Mouse (Mus musculus): ENCODE measurements around the gene Cx3cr1. TPM values are rescaled to one million over a fixed set of nuclear protein-coding genes. Genes with fewer than 3 reads are reported as not detected.
A peak's percentile ranks its signal among the peaks of the same experiment; 100 is the strongest.

Cx3cr1 gene
- polyA plus RNA-seq, 1 experiment from 2014 or later = 3.5 TPM

DNA sequence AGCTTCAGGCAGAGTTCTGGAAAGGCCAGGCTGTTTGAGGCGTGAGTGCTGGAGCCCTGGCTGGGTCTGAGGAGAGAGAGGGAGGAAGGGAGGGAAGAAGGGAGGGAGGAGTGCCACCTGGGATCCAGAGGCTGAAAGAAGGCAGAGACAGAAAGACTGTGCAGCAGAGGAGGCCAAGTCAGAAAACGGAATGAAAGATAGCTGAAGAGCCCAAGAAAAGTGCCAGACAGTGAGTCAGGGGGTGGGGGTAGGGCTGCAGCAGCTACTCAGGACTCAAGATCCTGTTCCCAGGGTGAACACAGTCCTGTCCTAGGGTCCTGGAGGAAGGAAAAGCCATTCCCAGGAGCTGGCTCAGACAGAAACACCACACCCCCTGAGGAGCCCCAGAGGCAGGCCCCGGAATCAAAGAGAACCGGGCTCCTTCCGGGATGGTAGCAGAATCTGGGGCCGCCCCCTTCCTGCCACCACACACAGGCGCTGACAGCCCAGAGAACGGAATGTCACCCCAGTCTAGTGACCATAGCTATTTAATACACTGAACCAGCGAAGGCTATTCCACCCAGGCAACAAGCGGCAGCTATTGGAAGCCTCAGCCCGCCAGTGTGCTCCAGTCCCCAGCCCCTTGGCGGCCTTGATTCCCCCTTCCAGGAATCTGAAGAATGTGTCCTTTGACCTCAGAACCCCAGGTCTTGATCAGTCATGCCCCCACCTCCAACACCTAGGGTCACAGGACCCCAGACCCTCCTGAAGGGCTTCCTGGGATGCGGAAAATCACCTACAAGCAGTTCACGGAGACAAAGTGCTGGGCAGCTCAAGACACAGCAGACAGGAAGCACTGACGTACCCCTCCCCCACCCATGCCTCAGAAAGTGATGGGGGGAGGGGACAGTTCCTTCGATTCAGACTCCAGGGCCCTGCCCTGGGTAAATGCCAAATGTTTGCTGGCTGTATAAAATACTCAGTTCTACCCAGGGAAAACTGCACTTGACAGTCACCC lies 88.2 kb downstream of the Cx3cr1 start:
- Histone ChIP-seq H3K27me3 (peaks cover 42% of the 10 kb centered on the region), H3K9ac (peak overlapping the region; percentile 56; the same call in 1 of the 2 replicates), H3K9me3 (replicated peaks) (no peaks in the 10 kb centered on the region), H3K36me3 (no peaks in the 10 kb centered on the region), H3K27ac (peak overlapping the region; percentile 90), H3K4me2 (peak overlapping the region; percentile 91), H3K4me1 (replicated peaks) (peaks cover 84% of the 10 kb centered on the region), H3K4me3 (replicated peaks) (peak overlapping the region; percentile 68)
- WGBS (ENCODE audit: insufficient replicate concordance) = 3% methylated on average over 16 of the region's 16 CpGs
- DNase-seq (peak; percentile 26), ATAC-seq (ENCODE audit: low read depth) (peak; percentile 19; the same call in 1 of the 2 replicates)

DNA sequence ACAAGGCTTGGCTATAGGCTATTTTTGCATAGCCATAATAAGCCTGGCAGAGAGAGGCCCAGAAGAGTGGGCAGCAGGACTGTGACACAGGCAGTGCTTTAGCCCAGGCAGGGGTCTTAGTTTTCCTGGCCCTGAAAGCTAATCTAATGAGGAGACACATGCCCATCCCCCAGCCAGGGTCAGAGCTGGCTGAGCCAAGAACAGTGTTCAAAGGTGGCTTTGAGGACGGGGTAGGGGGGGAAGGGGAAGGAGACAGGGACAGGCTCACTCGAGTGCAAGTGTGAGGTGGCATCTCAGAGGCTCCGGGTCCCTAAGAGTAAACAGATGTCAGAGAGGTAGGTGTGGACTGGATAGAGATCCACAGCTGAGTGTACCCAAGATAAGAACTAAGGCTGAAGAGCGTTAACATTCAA lies 88.9 kb downstream of the Cx3cr1 start:
- ATAC-seq (ENCODE audit: low read depth) = no peak
- Histone ChIP-seq H3K4me1 (replicated peaks) (peaks cover 88% of the 10 kb centered on the region), H3K27me3 (peaks cover 39% of the 10 kb centered on the region), H3K9ac (peak overlapping the region; percentile 56; the same call in 1 of the 2 replicates), H3K36me3 (no peaks in the 10 kb centered on the region), H3K4me2 (peak overlapping the region; percentile 91), H3K27ac (peak overlapping the region; percentile 90), H3K4me3 (replicated peaks) (peak overlapping the region; percentile 68; the same call in 1 of the 2 replicates), H3K9me3 (replicated peaks) (no peaks in the 10 kb centered on the region)
- WGBS (ENCODE audit: insufficient replicate concordance) = 6% methylated on average over 4 of the region's 4 CpGs
- no peak for DNase-seq

DNA sequence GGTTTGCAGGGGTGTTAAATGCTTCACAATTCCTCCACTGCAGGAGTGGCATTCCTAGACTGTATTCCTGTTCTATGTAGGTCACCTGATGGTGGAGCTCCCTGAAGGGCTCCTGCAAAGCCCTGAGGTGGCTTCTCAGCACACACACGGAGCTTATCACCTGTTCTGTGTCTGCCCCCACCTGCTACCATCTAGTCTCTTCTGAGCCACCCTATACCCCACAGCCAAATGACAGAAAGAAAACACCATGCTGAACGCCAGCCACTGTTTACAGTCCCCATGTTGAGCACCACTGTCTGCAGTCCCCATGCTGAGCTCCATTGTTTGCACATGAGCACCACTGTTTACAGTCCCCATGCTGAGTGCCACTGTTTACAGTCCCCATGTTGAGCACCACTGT lies 89.9 kb downstream of the Cx3cr1 start:
- ATAC-seq (ENCODE audit: low read depth) (no peak), DNase-seq (no peak)
- no peak overlapping the region for H3K4me2 ChIP-seq
- no peaks in the 10 kb centered on the region for H3K9me3 ChIP-seq (replicated peaks)
- WGBS (ENCODE audit: insufficient replicate concordance) = 36% methylated on average over 2 of the region's 2 CpGs
- H3K9ac ChIP-seq = no peak overlapping the region
- no peaks in the 10 kb centered on the region for H3K36me3 ChIP-seq
- no peak overlapping the region for H3K4me3 ChIP-seq (replicated peaks)
- peaks cover 85% of the 10 kb centered on the region for H3K4me1 ChIP-seq (replicated peaks)
- H3K27ac ChIP-seq = no peak overlapping the region
- H3K27me3 ChIP-seq = peaks cover 32% of the 10 kb centered on the region

DNA sequence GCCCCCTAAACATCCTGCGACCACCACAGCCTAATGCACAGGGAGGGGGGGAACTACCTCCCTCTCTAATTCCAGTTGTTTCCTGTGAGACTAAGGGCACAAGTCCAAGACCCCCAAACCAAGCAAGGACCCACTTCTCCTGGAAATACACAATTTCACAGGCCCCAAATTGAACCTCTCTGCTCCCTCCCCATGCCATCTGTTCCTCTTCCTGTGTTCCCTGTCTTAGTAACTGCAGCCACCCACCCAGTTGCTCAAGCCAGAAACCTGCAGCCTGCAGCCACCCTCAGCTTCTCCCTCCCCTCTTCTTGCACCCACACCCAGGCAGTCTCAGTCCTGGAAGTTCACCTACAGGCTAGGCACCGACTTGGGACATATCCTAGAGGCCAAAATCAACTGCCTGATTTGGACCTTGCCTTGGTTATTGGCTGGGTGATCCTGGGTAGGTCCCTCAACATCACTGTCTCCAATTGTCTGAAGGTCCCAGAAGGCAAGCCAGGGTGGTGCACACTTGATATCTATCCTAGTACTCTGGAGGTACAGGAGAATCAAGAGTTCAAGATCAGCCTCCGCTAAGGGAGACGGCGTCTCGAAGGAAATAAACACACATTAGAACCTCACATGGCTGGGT lies 90.8 kb downstream of the Cx3cr1 start:
- H3K9ac ChIP-seq = no peak overlapping the region
- no peak overlapping the region for H3K4me3 ChIP-seq (replicated peaks)
- 58% methylated on average over 6 of the region's 6 CpGs for WGBS (ENCODE audit: insufficient replicate concordance)
- no peak overlapping the region for H3K4me2 ChIP-seq
- ATAC-seq (ENCODE audit: low read depth) = no peak
- no peak for DNase-seq
- no peaks in the 10 kb centered on the region for H3K9me3 ChIP-seq (replicated peaks)
- H3K36me3 ChIP-seq = peaks cover 4% of the 10 kb centered on the region; the same call in 1 of the 2 replicates
- H3K4me1 ChIP-seq (replicated peaks) = peaks cover 77% of the 10 kb centered on the region
- peaks cover 24% of the 10 kb centered on the region for H3K27me3 ChIP-seq
- no peak overlapping the region; the same call in 1 of the 2 replicates for H3K27ac ChIP-seq

DNA sequence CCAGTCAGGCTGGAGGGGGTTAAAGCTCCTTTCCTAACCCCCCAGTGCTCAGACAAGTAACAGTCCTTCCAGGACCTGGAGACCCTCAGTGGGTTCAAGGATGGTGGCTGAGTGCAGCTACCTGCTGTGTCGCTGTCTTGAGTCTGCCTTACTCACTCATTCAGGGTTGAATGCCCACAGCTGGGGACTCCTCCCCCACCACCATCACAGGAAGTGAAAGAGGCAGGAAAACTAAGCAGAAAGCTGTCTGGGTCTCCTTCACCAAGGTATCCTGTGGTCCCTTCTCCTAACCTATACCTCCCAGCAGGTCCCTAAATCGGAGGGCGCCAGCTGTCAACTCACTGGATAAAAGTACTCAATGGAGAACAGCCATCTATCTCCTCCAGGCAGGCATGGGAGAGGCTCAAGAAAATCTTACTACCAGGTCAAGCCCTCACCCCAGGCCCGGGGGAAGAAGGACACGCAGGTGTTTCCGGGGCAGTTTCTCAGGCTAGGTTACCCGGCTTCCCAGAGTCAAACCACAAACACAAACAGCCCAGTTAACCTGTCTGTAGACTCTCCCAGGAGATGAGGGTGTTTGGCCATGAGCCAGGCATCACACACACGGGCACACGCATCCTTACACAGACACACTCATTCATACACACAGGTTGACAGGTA lies 91.4 kb downstream of the Cx3cr1 start:
- peak overlapping the region; percentile 13; the same call in 1 of the 2 replicates for H3K4me3 ChIP-seq (replicated peaks)
- WGBS (ENCODE audit: insufficient replicate concordance) = 25% methylated on average over 9 of the region's 9 CpGs
- peak overlapping the region; percentile 26 for H3K9ac ChIP-seq

DNA sequence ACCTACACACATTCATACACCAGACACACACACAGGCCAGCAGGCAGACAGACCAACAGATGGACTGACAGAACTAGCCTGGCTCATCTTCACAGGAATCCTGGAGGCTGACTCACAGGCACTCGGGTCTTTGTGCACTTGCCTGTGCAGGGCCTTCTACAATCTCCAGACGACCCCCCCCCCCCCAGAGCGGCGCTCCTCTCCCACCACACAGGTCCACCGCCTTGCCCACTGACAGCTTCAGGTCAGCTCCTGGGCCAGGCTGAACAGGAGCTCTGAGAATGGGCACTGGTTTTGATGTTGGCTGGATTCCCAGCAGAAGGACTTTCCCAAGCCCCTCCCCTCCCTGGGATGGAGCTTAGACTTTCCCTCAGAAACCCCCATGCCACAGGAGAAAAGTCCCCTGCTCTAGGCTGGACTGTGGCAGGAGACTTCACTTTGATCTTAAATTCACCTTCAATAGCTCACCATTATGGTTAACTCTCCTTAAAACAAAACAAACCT lies 92.1 kb downstream of the Cx3cr1 start:
- H3K36me3 ChIP-seq = peaks cover 17% of the 10 kb centered on the region
- ATAC-seq (ENCODE audit: low read depth) = no peak
- WGBS (ENCODE audit: insufficient replicate concordance) = 29% methylated on average over 5 of the region's 5 CpGs
- peaks cover 67% of the 10 kb centered on the region for H3K4me1 ChIP-seq (replicated peaks)
- peak overlapping the region; percentile 32 for H3K27ac ChIP-seq
- peaks cover 11% of the 10 kb centered on the region for H3K27me3 ChIP-seq
- H3K9me3 ChIP-seq (replicated peaks) = no peaks in the 10 kb centered on the region
- H3K9ac ChIP-seq = peak overlapping the region; percentile 26; the same call in 1 of the 2 replicates
- H3K4me2 ChIP-seq = peak overlapping the region; percentile 38
- H3K4me3 ChIP-seq (replicated peaks) = peak overlapping the region; percentile 13; the same call in 1 of the 2 replicates
- DNase-seq = no peak

More for the DNA sequence above, 91.4 kb downstream of the Cx3cr1 start:
- Histone ChIP-seq H3K27me3 (peaks cover 17% of the 10 kb centered on the region), H3K9me3 (replicated peaks) (no peaks in the 10 kb centered on the region), H3K4me2 (peak overlapping the region; percentile 38), H3K4me1 (replicated peaks) (peaks cover 71% of the 10 kb centered on the region), H3K27ac (no peak overlapping the region; the same call in 1 of the 2 replicates), H3K36me3 (peaks cover 10% of the 10 kb centered on the region)
- no peak for ATAC-seq (ENCODE audit: low read depth)
- DNase-seq = no peak

DNA sequence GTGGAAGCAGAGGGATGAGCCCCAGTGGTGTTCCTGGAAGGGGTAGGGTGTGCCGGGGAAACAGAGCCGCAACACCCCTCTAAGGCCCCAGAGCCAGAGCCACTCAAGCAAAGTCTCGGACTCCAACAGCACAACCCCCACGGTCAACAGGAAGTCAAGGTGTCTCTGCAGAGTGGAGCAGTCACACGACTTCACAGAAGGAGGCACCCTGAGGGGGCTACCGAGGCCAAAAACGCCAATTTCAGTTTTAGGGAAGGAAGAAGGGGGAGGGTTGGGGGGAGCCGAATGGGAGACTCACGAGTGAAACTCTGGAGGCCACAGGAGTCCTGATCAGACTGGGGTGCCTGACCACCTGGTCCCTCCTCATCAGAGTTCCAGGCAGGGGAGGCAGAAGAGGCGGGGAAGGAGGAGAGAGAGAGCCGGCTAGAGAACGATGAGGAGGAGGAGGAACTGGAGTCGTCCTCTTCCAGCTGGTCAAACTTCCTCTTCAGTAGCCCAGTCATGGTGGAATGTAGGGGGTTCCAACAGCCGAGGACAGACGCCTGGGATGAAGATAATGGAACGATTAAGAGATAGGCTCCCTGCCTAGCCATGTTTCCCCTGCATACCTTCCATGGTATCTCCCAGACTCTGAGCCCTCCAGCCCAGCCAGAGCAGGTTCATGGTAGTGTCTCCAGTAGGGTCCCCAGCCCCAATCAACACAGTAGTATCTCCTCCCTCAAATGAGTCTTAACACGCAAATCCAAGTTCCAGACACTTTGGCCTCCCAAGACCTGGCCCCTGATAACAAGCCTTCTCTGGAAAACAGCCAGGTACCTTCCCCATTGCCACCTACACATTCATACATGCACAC lies 92.7 kb downstream of the Cx3cr1 start:
- H3K4me3 ChIP-seq (replicated peaks) = no peak overlapping the region
- 0 out of 2 replicates have a peak, but pooled peaks cover 4% of the 10 kb centered on the region for H3K27me3 ChIP-seq
- WGBS (ENCODE audit: insufficient replicate concordance) = 10% methylated on average over 17 of the region's 17 CpGs
- ATAC-seq (ENCODE audit: low read depth) (no peak), DNase-seq (no peak)
- H3K9me3 ChIP-seq (replicated peaks) = no peaks in the 10 kb centered on the region
- H3K4me1 ChIP-seq (replicated peaks) = peaks cover 60% of the 10 kb centered on the region
- H3K36me3 ChIP-seq = peaks cover 23% of the 10 kb centered on the region
- H3K9ac ChIP-seq = no peak overlapping the region; the same call in 1 of the 2 replicates
- peak overlapping the region; percentile 38 for H3K4me2 ChIP-seq
- H3K27ac ChIP-seq = peak overlapping the region; percentile 32

DNA sequence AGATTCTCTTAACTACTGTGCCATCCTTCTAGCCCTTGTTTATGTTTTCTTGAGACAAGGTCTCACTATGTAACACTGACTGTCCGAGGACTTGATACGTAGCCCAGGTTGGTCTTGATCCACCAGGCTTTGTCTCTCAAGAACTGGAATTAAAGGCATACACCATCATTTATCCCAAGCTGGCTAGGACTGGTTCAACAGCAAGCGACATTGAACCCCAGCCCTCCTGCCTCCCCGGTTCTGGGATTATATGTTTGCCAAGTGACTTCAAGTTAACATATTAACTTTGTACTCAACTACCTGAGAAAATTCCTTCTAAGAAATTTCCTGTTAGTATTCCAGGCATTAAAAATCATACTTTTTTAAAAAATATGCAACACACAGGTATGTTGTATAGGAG lies 94.4 kb downstream of the Cx3cr1 start:
- no peaks in the 10 kb centered on the region for H3K27me3 ChIP-seq
- peaks cover 45% of the 10 kb centered on the region for H3K4me1 ChIP-seq (replicated peaks)
- no peak overlapping the region for H3K4me3 ChIP-seq (replicated peaks)
- 80% methylated on average over 4 of the region's 4 CpGs for whole genome bisulfite sequencing (ENCODE audit: insufficient replicate concordance)
- no peak for DNase-seq
- no peak overlapping the region for H3K27ac ChIP-seq
- no peak overlapping the region for H3K9ac ChIP-seq
- no peak overlapping the region for H3K4me2 ChIP-seq
- ATAC-seq (ENCODE audit: low read depth) = no peak
- H3K9me3 ChIP-seq (replicated peaks) = no peaks in the 10 kb centered on the region
- H3K36me3 ChIP-seq = peaks cover 23% of the 10 kb centered on the region

DNA sequence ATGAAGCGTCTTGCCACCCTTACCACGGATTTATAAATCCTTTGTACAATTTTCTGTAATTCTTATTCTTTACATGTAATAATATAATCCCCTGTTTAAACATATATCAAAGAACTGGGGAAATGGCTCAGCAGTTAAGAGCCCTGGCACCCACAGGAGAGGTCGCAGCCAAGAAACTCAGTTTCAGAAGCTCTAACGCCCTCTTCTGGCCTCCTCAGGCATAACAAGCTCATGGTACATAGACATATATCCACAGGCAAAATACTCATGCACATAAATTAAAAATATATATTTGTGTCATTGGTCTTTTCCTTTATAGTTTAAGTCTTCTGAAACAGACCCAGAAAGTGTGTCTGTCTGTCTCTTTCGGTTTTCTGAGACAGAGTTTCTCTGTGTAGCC lies 95.1 kb downstream of the Cx3cr1 start:
- no peak overlapping the region for H3K9ac ChIP-seq
- no peak overlapping the region for H3K27ac ChIP-seq
- H3K4me1 ChIP-seq (replicated peaks) = peaks cover 39% of the 10 kb centered on the region
- no peaks in the 10 kb centered on the region for H3K27me3 ChIP-seq
- H3K9me3 ChIP-seq (replicated peaks) = no peaks in the 10 kb centered on the region
- peaks cover 23% of the 10 kb centered on the region for H3K36me3 ChIP-seq
- 74% methylated on average over 5 of the region's 5 CpGs for WGBS (ENCODE audit: insufficient replicate concordance)
- no peak for ATAC-seq (ENCODE audit: low read depth)
- no peak overlapping the region for H3K4me2 ChIP-seq
- H3K4me3 ChIP-seq (replicated peaks) = no peak overlapping the region
- no peak for DNase-seq

DNA sequence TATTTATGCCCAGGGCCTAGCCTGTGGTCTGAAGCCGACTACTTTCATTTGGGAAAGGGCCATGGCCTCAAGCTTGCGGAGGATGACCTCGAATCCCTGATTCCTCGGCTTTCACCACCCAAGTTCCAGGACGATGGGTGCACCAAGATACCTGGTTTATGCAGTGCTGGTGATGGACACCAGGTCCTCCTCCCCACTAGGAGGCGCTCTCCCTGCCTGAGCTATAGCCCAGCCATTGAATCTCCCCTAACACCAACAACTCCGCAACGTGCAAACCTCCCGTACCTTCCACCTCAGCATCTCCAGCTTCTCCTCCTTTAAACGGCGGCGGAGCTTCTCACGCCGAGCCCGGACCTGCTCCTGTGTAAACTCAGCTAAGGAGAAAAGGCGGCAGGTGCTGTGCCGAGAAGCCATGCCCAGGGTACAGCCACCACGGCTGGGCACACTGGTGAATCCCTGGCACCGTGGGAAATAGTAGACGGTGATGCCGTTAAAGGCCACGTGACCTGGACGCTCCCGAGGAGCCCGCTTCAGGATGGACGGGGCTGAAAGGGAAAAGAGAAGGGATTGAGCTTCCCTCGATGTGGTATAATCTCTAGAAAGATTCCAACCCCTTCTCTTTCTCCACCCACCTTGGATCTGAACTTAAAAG lies 95.7 kb downstream of the Cx3cr1 start:
- DNase-seq (no peak), ATAC-seq (ENCODE audit: low read depth) (no peak)
- Histone ChIP-seq H3K4me3 (replicated peaks) (no peak overlapping the region), H3K27ac (no peak overlapping the region), H3K27me3 (no peaks in the 10 kb centered on the region), H3K4me1 (replicated peaks) (peaks cover 33% of the 10 kb centered on the region), H3K9me3 (replicated peaks) (no peaks in the 10 kb centered on the region), H3K4me2 (no peak overlapping the region), H3K36me3 (peaks cover 23% of the 10 kb centered on the region), H3K9ac (no peak overlapping the region)
- WGBS (ENCODE audit: insufficient replicate concordance) = 91% methylated on average over 27 of the region's 27 CpGs
